Mouse (Mus musculus) hindlimb bud, embryonic 11.5 days (tissue): ENCODE results near the gene Pik3r2.
A peak's percentile ranks its signal among the peaks of the same experiment; 100 is the strongest.

Experiments used
- DNase-seq: peaks from one replicate; pipeline ENCODE4 v3.0.0-alpha.2; 2012; ENCODE audit warnings: low read depth, low spot score; ENCODE audit errors: extremely low spot score

Pik3r2 gene

DNA sequence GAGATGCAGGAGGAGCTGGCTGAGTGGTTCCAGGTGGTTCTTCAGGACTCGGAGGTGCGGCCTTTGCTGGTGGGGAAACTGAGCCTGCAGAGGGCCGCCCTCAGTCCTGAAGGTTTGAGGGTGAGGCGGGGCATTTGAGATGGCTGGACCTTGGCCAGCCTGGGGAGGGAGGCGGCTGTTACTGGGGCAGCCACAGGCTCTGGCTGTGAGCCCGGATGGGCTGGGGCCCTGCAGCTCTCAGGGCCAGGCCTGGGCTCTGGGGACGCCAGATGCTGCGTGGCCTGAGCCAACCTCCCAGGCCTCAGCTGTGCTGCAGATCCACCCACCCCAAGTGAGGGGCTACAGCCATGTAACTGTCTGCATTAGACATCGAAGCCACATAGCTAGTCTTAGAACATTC, 2.7 kb downstream of the Pik3r2 start:
- DNase-seq: no peak

DNA sequence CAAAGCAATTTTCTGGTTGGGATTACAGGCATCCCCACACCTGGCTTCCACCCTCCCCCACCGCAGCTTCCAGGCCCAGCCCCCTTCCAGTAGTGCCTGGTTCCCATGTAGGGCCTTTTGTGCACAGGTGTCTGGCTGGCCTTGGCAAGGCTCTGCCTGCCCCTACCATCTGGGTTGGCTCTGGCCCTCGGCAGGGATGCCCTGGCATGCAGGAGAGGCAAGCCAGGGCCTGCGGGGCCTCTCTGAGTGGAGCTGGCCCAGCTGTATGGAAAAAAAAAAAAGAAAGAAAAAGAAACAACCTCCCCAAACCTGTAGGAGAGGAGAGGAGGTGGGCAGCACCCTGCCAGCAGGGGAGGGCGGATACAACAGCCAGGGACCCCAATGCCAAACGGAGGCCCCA, 3.1 kb downstream of the Pik3r2 start:
- no peak for DNase-seq

DNA sequence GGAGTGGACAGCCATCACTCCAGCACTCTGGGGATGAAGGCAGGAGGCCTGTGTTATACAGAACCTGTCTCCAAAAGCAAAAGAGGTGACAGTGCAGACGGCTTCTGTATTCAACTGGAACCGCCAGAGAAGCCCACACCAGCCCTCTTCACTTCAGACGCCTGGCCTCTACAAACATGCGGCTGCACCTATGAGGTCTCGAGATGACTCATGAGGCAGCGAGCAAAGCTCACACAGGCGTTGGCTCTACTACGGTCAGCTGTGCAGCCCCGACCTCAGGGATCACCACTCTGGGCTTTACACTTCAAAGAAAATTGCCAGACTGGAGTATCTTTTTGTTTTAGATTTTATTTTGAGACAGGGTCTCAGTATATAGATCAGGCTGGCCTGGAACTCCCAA, 3.6 kb downstream of the Pik3r2 start:
- no peak for DNase-seq

DNA sequence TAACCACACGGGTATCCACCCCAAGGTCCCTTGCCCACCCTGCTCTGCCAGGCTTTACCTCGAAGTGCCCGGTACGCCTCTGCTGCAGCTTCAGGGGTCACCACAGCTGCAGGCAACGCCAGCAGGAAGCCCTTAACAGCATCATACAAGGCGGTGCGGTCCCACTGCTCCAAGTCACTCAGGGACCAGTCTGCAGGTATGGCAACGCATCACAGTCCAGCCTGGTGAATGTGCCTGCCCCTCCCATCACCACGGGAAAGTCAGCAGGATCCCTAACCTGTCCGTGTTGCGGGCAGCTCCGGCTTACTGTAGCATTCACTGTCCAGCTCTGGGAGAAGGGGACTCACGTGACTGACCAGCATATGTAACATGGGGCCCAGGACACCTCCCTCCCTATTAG, 4.4 kb downstream of the Pik3r2 start:
- no peak for DNase-seq

DNA sequence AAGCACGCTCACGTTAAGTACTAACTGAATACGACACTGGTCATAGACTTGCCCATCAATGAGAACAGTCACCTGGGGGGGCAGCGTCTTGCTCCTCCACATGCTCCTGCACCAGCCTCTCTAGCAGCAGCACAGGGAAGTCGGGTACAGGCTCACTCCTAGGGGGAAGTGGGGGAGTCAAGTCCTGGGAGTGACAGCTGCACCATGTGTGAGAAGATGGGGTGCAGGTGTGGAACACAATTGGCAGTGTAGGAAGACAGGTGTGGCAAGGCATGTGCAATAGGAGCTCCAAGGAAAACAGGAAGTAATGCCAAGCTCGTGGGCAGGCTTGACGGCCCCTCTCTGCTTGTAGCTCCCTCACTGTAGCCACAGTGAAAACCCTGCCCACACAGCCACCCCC, 5.3 kb downstream of the Pik3r2 start:
- no peak for DNase-seq

DNA sequence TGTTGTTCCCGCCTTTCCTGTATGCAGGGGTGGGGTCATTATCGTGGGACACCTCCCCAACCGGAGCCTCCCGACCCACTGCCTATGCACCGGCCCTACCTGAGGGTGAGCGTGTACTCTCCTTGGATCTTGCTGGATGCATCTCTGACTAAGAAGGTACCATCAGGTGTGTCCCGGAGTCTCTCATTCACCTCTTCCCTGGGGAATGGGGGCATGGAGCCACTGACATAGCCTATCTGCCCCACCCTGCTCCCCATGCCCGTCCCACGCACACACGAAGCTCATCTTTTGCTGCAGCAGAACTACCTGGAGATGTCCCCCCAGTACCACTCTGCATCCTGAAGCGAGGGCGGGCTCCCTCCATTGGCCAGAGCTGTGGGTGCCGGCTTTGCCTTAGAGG, 5.8 kb downstream of the Pik3r2 start:
- DNase-seq: no peak

DNA sequence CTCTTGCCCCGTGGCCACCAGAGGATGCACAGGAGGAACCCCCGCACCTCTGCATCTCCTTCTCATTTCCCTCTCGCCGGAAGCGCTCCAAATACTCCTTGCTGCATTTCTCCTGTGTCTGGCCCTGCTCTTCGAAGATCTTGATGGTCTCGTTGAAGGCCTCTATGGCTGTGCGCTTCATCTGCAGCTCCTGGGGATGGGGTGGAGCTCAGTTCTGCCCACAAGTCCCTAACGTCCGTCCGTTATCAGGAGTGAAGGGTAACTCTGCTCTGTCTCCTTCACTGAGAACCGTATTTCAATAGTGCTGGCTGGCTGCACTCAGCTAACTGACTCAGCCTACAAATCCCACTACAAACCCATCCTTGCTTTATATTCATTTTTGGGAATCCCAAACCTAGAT, 6.7 kb downstream of the Pik3r2 start:
- no peak for DNase-seq

DNA sequence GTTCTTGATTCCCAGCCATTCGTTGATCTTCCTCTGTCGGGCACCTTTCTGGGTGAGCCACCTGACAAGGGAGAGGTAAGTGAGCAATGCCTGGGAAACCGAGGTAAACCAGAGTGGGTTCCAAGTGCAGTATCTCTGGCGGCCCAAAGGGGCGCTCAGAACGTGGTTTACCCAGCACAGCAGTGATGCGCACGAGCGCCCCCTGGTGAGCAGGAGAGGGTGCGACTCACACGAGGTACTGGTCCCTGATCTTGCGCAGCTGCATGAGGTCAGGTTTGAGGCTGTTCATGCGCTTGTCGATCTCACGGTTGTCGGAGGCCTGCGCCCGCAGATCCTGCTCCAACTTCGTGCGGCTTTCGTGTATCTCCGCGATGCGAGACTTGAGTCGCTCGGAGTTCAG, 7.2 kb downstream of the Pik3r2 start:
- DNase-seq: peak; percentile 97

DNA sequence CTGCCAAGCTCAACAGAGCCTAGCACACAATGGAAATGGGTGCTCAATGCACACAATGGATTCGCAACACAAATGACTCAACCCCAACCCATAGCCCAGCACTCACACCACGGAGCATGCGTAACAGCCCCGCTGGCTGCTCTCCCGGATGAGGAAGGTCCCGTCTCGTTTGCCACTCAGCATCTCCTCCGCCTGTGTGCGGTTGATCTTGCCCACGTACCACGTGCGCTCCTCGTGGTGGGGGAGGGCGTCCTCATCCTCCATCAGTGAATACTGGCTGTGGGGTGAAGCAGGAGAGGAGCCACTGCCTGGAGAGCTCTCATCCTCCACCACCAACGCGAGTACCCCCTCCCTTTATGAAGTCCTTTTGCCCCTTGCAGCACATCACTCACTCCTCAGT, 7.6 kb downstream of the Pik3r2 start:
- no peak for DNase-seq

DNA sequence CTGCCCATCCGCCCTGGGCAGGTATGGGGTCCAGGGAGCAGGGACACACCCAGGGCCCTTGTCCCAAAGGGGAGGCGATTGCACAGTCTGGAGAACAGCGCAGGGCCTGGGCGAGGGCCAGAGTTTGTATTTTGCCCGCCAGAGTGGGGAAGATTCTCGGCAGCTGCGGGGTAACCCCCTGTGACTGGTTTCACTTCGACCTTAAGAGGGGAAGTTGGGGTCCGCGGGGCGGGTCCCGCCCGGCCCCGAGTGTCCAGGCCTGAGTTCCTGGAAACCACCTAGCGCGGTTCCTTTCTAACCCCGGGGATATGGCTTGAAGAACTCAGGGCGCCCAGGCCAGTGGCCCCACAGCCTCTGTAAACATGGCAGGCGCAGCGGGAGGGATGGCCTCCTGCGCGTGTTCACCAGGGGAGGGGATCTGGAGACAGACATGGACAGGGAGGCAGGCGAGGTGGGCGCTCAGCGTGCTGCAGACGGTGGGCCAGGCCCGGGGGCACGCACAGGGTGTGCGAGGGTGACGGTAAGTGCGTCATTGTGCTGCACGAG, 8.2 kb downstream of the Pik3r2 start:
- no peak for DNase-seq

DNA sequence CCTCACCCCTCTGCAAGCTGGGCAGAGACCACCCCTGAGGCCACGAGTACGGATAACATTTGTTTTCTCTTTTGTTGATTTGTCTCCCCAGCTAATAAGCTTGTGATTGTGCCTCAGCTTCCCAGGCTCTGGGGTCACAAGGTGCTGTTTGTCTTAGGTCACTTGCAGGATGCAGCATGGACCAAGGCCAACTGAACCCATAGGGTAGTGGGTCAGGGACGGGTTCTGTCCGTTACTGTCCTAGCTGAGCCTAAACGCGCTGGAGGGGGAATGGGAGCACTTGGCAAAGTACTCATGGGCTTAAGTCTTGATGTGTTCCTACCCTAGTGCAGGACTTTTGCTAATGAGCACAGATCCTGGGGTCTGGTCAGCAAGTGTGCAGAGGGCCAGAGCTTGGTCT, 9.0 kb downstream of the Pik3r2 start:
- DNase-seq: no peak

DNA sequence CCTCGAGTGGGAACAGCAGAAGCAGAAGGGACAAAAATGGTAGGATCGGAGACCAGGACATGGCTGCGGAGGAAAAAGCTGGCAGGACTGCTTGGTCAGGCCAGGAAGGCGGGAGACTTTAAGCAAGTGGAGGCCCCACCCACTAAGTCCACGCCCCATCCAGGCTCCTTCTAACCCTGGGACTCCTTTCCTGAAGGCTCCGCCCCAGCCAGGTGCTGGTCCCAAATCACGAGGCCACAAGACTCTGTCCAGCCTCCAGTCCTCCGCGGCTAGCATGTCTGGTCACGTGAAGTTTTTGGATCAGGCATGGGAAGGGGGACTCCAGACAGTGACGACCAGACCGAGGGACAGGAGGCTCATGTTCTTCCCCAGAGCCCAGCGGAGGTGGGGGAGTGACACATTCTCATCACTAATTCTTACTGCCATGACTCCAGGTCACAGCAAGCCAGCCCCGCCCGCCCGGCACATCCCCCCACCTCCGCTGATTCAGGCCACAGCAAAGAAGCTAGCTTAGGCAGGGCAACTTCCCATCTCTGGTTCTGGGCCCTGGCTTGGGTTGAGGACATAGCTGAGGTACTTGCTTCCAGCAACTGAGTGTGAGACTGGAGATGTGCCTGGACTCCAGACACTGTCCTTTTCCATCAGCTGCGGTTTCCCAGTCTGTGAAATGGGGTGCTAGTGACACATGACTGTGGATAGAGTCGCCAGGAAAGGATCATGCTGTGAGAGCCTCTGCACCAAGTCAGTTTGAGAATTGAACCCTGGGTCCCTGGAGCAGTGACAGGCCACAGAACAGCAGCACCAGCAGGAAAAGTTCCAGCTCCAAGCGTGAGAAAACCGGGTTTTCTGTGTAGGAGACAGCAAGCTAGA, 9.7 kb downstream of the Pik3r2 start:
- no peak for DNase-seq

DNA sequence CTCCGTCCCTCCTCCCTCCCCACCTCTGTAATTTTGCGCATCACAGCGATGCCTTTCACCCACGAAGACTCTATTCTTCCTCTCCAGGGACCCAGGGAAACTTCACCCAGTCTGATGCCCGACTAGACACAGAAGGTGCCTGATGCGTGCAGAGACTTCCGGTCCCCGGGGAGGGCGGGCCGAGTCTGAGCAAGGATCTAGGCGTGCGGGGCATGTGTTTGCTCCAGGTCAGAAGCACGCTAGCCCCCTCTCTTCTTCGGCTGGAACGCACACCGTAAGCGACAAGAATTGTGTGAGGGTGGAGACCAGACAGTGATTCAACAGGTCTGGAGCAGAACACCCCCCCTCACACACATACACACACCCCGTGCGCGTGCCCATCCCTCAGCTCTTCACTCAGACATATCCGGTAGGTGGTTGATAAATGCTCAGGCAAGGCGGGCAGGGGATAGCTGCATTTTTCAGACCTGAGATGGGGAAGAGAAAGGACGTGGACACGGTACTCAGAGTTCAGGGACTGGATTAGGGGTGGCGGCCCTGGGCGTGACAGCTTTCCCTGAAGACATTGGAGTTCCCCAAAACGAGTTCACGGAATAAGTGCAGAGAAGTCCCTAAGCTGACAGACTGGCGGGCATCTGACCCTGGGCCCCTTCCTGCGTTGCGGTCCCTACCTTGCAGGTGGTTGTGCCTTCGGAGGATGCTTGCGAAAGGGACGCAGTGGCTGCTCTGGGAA, 10.5 kb downstream of the Pik3r2 start:
- no peak for DNase-seq

DNA sequence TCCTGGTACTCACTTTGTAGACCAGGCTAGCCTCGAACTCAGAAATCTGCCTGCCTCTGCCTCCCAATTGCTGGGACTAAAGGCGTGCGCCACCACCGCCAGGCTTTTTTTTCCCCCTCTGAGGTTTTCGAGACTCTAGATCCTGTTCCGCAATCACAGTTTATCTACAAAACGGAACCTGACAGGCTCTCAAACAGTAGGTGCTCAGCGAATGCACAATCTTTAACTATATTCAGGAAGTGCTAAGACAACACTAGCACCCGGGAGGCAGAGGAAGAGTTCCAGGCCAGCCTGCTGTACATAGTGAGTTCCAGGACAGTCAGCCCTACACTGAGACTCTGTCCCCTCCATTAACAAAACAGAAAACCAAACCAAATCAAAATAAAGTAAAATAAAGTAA, 11.2 kb downstream of the Pik3r2 start:
- no peak for DNase-seq

DNA sequence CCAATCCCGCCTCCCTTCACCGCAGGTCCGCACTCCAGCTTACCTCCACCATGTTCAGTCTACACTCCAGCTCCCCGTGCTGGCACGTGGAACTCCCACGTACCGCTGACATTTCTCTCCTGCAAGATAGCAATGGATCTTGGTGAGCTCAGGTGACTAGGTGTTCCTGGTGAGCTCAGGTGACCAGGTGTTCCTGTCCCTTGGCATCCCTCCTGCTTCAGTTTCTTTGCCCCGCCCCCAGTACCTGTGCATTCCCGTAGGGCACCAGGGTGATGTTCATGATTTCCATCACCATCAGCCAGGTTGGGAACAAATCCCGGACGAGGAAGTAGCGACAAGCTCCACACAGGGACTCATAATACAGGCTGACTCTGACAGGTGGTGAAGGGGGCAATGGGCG, 11.8 kb downstream of the Pik3r2 start:
- no peak for DNase-seq

DNA sequence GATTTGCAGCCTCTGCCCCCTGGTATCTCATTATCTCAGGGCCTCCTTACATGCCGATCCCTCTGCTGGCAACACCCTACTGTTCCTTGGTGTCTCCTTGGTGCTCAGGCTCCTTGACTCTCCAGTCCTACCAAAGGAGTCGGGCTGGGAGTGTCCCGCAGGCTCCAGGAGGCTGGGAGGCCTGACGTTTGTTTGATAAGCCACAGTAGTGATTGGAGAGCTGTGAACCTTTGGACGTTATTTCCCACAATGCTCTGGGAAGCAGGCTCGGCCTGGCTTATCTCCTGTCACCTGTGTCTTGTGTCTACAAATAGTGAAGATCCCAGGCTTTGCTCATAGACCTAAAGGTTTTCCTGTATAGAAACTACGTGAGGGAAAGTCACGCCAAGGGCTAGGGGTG, 12.5 kb downstream of the Pik3r2 start:
- DNase-seq: no peak

DNA sequence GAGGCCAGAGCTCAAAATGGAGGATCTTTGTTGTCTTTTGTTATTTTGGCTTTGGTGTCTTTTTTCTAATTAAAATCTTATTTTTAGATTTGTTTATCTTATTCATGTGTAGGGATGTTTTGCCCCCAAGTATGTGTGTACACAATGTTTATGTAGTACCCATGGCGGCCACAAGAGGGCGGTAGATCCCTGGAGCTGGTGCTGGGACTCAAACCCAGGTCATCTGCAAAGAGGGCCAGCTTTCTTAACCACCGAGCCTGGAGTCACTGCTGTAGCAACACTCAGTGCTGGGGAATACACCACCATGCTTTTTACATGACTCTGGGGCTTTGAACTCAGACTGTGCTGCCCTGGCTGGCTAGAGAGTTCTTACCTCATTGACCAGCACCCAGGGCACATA, 13.2 kb downstream of the Pik3r2 start:
- no peak for DNase-seq

DNA sequence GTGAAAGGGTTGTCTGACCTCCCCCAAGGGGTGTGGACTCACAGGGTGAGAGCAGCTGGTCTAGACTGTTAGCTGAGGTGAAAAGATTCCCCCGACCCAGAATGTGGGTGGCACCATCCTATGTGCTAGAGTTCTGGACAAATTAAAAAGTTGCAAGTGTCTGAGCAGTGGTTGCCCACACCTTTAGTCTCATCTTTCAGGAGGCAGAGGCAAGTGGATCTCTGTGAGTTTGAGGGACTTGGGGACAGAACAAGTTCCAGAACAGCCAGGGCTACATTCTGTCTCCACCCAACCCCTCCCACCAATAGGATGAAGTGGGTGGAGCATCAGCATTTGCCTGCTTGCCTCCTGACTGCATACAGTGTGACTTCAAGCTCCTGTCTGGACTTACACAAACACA, 14.4 kb downstream of the Pik3r2 start:
- DNase-seq: no peak

DNA sequence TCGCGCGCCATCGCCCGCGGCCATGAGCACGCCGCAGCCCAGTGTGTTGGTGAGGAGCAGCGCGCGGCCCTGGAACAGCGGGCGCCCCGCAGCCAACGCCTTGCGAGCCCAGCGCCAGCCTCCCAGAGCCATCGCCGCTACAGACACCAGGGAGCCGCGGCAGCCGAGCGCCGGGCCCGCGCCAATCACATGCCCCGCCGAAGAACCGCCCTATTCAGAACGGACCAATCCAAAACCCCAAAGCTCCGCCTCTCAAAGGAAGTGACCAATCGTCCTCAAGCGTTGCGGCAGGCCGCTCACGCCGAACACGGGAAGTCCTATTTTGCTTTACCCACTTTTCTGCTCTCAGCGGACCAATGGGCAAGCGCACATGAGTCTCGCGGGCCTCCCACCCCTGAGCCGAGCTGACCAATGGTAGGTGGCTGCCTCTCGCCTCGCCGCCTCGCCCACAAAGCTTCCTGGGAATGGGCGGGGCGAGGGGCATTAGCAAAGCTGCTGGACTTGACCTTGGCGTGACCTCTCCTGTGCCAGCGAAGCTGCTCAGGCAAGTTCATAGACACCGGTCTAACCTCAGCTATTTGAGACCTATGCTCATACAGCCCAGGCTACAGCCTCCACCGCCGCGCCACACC, 15.6 kb downstream of the Pik3r2 start, which contains the start of gene Mpv17l2:
TSS of gene Mpv17l2 (minus strand) at position 172 of the 632 bp plus-strand sequence.
- peak; percentile 98 for DNase-seq

DNA sequence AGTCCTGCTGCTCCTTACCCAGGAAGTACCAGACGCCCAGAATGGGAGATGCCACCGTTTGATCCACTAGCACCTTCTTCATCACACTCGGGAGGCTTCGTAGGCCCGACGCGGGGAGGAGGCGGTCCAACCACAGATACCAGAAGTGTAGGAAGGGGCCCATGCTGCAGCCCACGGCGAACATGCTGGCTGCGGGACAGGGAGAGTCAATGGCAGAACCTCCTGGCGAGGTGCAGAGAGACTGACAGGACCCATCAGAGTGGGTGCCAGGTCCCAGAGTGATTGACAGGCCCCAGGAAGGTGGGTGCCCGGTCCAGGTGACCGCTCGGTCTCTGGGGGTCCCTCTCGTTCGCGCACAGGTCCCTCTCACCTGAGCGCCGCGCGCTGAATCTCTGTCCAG, 16.2 kb downstream of the Pik3r2 start:
- no peak for DNase-seq
